Mouse (Mus musculus) inflammation-experienced regulatory T-cells (primary cell): ENCODE data around the gene Epb41l4b. TPM values are rescaled to one million over a fixed set of nuclear protein-coding genes. Genes with fewer than 3 reads are reported as not detected.

Source experiments
- polyA plus RNA-seq, 2 experiments: library from polyadenylated mRNA; unstranded; fragments of 100-300 nt; shearing (Covaris generic); gene quantifications; one replicate each; pipeline ENCODE4 v1.2.1; 2017

The Epb41l4b gene
- 1 to 10 TPM in 1 of 2 experiments, under 1 TPM in 1; 0.52 to 1.8 TPM for polyA plus RNA-seq

DNA sequence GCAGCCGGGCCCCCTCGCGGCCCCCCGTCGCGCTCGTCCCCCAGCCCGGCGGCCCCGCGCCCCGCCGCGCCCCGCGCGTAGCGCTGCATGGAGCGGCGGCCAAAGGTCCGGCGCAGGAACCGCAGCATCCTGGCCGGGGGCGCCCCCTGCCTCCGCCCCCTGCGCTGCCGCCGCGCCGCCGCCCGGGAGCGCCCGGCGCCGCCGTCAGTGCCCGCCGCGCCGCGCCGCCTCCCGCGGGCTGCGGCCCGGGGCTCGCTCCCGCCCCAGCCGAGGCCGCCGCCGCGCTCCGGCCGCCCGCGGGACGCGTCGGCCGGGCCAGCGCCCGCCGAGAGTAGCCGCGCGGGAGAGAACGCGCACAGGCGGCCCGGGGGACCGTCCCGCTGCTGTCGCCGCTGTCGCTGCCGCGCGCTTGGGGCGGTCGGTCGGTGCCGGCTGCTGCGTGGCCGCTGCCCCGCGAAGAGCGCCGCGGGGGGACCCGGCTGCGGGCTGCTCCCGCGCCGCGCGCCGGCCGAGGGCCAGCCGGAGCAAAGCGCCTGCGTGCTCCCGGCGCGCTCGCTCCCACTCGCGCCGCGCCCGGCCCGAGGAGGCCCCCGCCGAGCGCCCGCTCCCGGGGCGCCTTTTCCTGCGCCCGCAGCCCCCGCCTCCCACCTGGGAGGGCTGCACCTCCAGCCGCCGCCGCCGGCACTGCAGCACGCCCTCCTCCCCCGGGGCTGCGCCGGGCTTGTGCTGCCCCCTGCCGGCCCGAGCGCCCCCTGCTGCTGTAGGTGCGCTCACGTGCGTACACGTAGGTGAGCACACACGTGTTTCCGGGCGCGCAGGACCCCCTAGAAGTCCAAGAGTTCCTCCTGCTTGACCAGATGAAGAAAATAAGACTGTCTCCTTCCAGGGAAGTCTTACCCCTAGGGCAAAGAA, at the start of gene Epb41l4b:
TSS of gene Epb41l4b (minus strand) at position 412 of the 912 bp plus-strand sequence.

GRCm38 (mm10) chr4:56990215-56990584, 153.0 kb downstream of the Epb41l4b start, which contains the start of gene Frrs1l:
Gene Frrs1l (minus strand): TSS chr4:56990391.

GRCm38 (mm10) chr4:56946641-56947640, 196.3 kb downstream of the Epb41l4b start, which contains the start of gene Tmem245:
Gene Tmem245 (minus strand): TSS chr4:56947437.

Other genes starting within 250 kb of the Epb41l4b start
- gene Tmem245, start 196.0 kb downstream of the Epb41l4b start, polyA plus RNA-seq = 10 to 100 TPM; 10.8 to 12.5 TPM
- under 1 TPM; 0.02 to 0.18 TPM for gene Frrs1l, start 153.0 kb downstream of the Epb41l4b start, polyA plus RNA-seq
- 1 to 10 TPM; 3.3 to 4.5 TPM for gene Ptpn3, start 158.4 kb upstream of the Epb41l4b start, polyA plus RNA-seq